Mouse (Mus musculus) limb, embryonic 13.5 days (tissue): Measurements from ENCODE around the gene Zfp655. TPM values are rescaled to one million over a fixed set of nuclear protein-coding genes. Genes with fewer than 3 reads are reported as not detected.

Source experiments
- ATAC-seq: fragments of 200-750 bp; cut with Nextera tagmentation; 2 replicates; pipeline ENCODE4 v1.8.0; 2017; ENCODE audit warnings: low read depth, moderate number of reproducible peaks, moderate TSS enrichment; ENCODE audit not compliant: low FRiP score
- H3K27ac ChIP-seq: fragments of 300-500 bp; sonication (generic); 2 replicates; pipeline ENCODE4 v1.5.1; 2015; ENCODE audit warnings: inconsistent platforms, mild to moderate bottlenecking, moderate library complexity
- H3K27me3 ChIP-seq: fragments of 300-500 bp; sonication (generic); 2 replicates; pipeline ENCODE4 v1.6.1; 2015; ENCODE audit warnings: mild to moderate bottlenecking, inconsistent platforms
- H3K36me3 ChIP-seq: fragments of 300-500 bp; sonication (generic); 2 replicates; pipeline ENCODE4 v1.6.1; 2015; ENCODE audit warnings: inconsistent platforms, mild to moderate bottlenecking, moderate library complexity
- H3K4me1 ChIP-seq: fragments of 300-500 bp; sonication (generic); 2 replicates; pipeline ENCODE4 v1.6.1; 2015; ENCODE audit warnings: inconsistent platforms
- H3K4me2 ChIP-seq: fragments of 300-500 bp; sonication (generic); replicated peaks from 2 replicates; pipeline ENCODE4 v1.6.1; 2015; ENCODE audit warnings: inconsistent platforms, mild to moderate bottlenecking, moderate library complexity
- H3K4me3 ChIP-seq: fragments of 300-500 bp; sonication (generic); 2 replicates; pipeline ENCODE4 v1.5.1; 2015; ENCODE audit warnings: moderate library complexity, mild to moderate bottlenecking, inconsistent platforms
- H3K9ac ChIP-seq: fragments of 300-500 bp; sonication (generic); 2 replicates; pipeline ENCODE4 v1.6.1; 2015; ENCODE audit warnings: mild to moderate bottlenecking, inconsistent platforms
- H3K9me3 ChIP-seq: fragments of 300-500 bp; sonication (generic); 2 replicates; pipeline ENCODE4 v1.6.1; 2016; ENCODE audit warnings: inconsistent platforms
- WGBS: fragments of 180-500 bp; shearing (Covaris S2); methylation state at CpG from one replicate; pipeline ENCODE4 v1.1.7; 2015; 5-methylcytosine and 5-hydroxymethylcytosine counted together
- polyA plus RNA-seq: library from polyadenylated mRNA; unstranded; fragments of >200 nt; fragmentation: Nextera tagmentation; extraction: Ambion mirVana; gene quantifications from 2 replicates; pipeline ENCODE4 v1.2.1, GENCODE M21; 2015

Gene Zfp655
- polyA plus RNA-seq = 33.8 and 34.1 TPM in 2 replicates

- Histone ChIP-seq H3K4me3 (peak within 1 kb of the TSS; percentile 99), H3K36me3 (peaks cover 32% of the 10 kb centered on the region), H3K4me1 (peaks cover 18% of the 10 kb centered on the region), H3K9me3 (no peaks in the 10 kb centered on the region), H3K27ac (peak within 1 kb of the TSS; percentile 84), H3K27me3 (no peaks in the 10 kb centered on the region), H3K9ac (peak within 1 kb of the TSS; percentile 98), H3K4me2 (peak within 1 kb of the TSS; percentile 79)
- under 1% methylated on average over 42 of the region's 42 CpGs for WGBS
- peak; percentile 97 for ATAC-seq
Observed at GRCm38 (mm10) chr5:145231367-145231871, at the start of gene Zfp655. Gene Zfp655 (plus strand): TSS chr5:145231715.

- H3K27ac ChIP-seq = no peak overlapping the region
- WGBS = 88% methylated on average over 2 of the region's 2 CpGs
- no peak overlapping the region for H3K9ac ChIP-seq
- no peak overlapping the region for H3K4me3 ChIP-seq
- H3K4me2 ChIP-seq = no peak overlapping the region
- ATAC-seq = no peak
- H3K27me3 ChIP-seq = no peaks in the 10 kb centered on the region
- H3K4me1 ChIP-seq = peaks cover 10% of the 10 kb centered on the region
- H3K36me3 ChIP-seq = peaks cover 89% of the 10 kb centered on the region
- no peaks in the 10 kb centered on the region for H3K9me3 ChIP-seq
Observed at GRCm38 (mm10) chr5:145185244-145185643, 46.3 kb upstream of the Zfp655 start.

- no peak overlapping the region for H3K9ac ChIP-seq
- H3K4me3 ChIP-seq = no peak overlapping the region; the same call in 1 of the 2 replicates
- ATAC-seq = no peak
- no peaks in the 10 kb centered on the region for H3K27me3 ChIP-seq
- 94% methylated on average over 6 of the region's 6 CpGs for WGBS
- H3K4me1 ChIP-seq = peaks cover 19% of the 10 kb centered on the region
- H3K9me3 ChIP-seq = no peaks in the 10 kb centered on the region
- peaks cover 50% of the 10 kb centered on the region for H3K36me3 ChIP-seq
- no peak overlapping the region for H3K27ac ChIP-seq
- peak overlapping the region; percentile 83; the same call in 1 of the 2 replicates for H3K4me2 ChIP-seq
Observed at GRCm38 (mm10) chr5:145189416-145189815, 42.1 kb upstream of the Zfp655 start.

- peak overlapping the region; percentile 93 for H3K4me3 ChIP-seq
- H3K4me2 ChIP-seq = peak overlapping the region; percentile 83
- no peaks in the 10 kb centered on the region for H3K9me3 ChIP-seq
- ATAC-seq = no peak
- peak overlapping the region; percentile 98 for H3K9ac ChIP-seq
- peaks cover 52% of the 10 kb centered on the region for H3K36me3 ChIP-seq
- H3K27ac ChIP-seq = no peak overlapping the region
- H3K4me1 ChIP-seq = peaks cover 19% of the 10 kb centered on the region
- 54% methylated on average over 5 of the region's 5 CpGs for WGBS
- H3K27me3 ChIP-seq = no peaks in the 10 kb centered on the region
Observed at GRCm38 (mm10) chr5:145190373-145190772, 41.1 kb upstream of the Zfp655 start.

- peaks cover 52% of the 10 kb centered on the region for H3K36me3 ChIP-seq
- under 1% methylated on average over 41 of the region's 41 CpGs for WGBS
- H3K9ac ChIP-seq = peak overlapping the region; percentile 98
Observed at GRCm38 (mm10) chr5:145190875-145191798, 40.4 kb upstream of the Zfp655 start.

GRCm38 (mm10) chr5:145191962-145192361 lies 39.6 kb upstream of the Zfp655 start, which contains the start of gene Atp5j2:
Gene Atp5j2 (minus strand): TSS chr5:145192062.
- no peaks in the 10 kb centered on the region for H3K9me3 ChIP-seq
- H3K9ac ChIP-seq = peak within 1 kb of the TSS; percentile 98
- ATAC-seq = no peak
- peaks cover 47% of the 10 kb centered on the region for H3K36me3 ChIP-seq
- H3K4me3 ChIP-seq = peak within 1 kb of the TSS; percentile 93
- H3K27me3 ChIP-seq = no peaks in the 10 kb centered on the region
- H3K27ac ChIP-seq = peak within 1 kb of the TSS; percentile 74
- 90% methylated on average over 2 of the region's 2 CpGs for WGBS
- peak within 1 kb of the TSS; percentile 83 for H3K4me2 ChIP-seq
- H3K4me1 ChIP-seq = peaks cover 19% of the 10 kb centered on the region

More at GRCm38 (mm10) chr5:145190875-145191798, 40.4 kb upstream of the Zfp655 start:
- Histone ChIP-seq H3K27me3 (no peaks in the 10 kb centered on the region), H3K9me3 (no peaks in the 10 kb centered on the region), H3K4me1 (peaks cover 19% of the 10 kb centered on the region), H3K4me2 (peak overlapping the region; percentile 83), H3K27ac (peak overlapping the region; percentile 74), H3K4me3 (peak overlapping the region; percentile 93)
- ATAC-seq = peak; percentile 90

GRCm38 (mm10) chr5:145200387-145200786 lies 31.1 kb upstream of the Zfp655 start:
- ATAC-seq = no peak
- H3K36me3 ChIP-seq = peaks cover 21% of the 10 kb centered on the region
- no peak overlapping the region for H3K27ac ChIP-seq
- no peak overlapping the region for H3K9ac ChIP-seq
- H3K4me2 ChIP-seq = peak overlapping the region; percentile 97
- WGBS = 76% methylated on average over 7 of the region's 7 CpGs
- H3K4me3 ChIP-seq = peak overlapping the region; percentile 69
- H3K4me1 ChIP-seq = peaks cover 16% of the 10 kb centered on the region
- no peaks in the 10 kb centered on the region for H3K9me3 ChIP-seq
- no peaks in the 10 kb centered on the region for H3K27me3 ChIP-seq

- peak within 1 kb of the TSS; percentile 86 for H3K9ac ChIP-seq
- no peak; the same call in 1 of the 2 replicates for ATAC-seq
- no peaks in the 10 kb centered on the region for H3K9me3 ChIP-seq
- H3K4me1 ChIP-seq = peaks cover 25% of the 10 kb centered on the region
- peaks cover 10% of the 10 kb centered on the region for H3K36me3 ChIP-seq
- H3K4me2 ChIP-seq = peak within 1 kb of the TSS; percentile 97
- H3K27ac ChIP-seq = no peak within 1 kb of the TSS; the same call in 1 of the 2 replicates
- H3K4me3 ChIP-seq = peak within 1 kb of the TSS; percentile 69
- no peaks in the 10 kb centered on the region for H3K27me3 ChIP-seq
- 1% methylated on average over 37 of the region's 37 CpGs for WGBS
Observed at GRCm38 (mm10) chr5:145201321-145201991, 30.1 kb upstream of the Zfp655 start, which contains the start of gene Zkscan14. Gene Zkscan14 (minus strand): TSS chr5:145201868.

- peaks cover 25% of the 10 kb centered on the region for H3K4me1 ChIP-seq
- no peak overlapping the region for H3K27ac ChIP-seq
- H3K36me3 ChIP-seq = peaks cover 18% of the 10 kb centered on the region
- 46% methylated on average over 3 of the region's 3 CpGs for WGBS
- H3K27me3 ChIP-seq = no peaks in the 10 kb centered on the region
- no peak overlapping the region for H3K4me2 ChIP-seq
- ATAC-seq = no peak
- no peak overlapping the region for H3K9ac ChIP-seq
- no peak overlapping the region for H3K4me3 ChIP-seq
- no peaks in the 10 kb centered on the region for H3K9me3 ChIP-seq
Observed at GRCm38 (mm10) chr5:145202446-145202845, 29.1 kb upstream of the Zfp655 start.

- peaks cover 19% of the 10 kb centered on the region for H3K36me3 ChIP-seq
- peak within 1 kb of the TSS; percentile 72 for H3K4me2 ChIP-seq
- WGBS = under 1% methylated on average over 22 of the region's 22 CpGs
- no peaks in the 10 kb centered on the region for H3K9me3 ChIP-seq
- peak within 1 kb of the TSS; percentile 62 for H3K9ac ChIP-seq
- H3K4me3 ChIP-seq = peak within 1 kb of the TSS; percentile 52
- H3K27ac ChIP-seq = peak within 1 kb of the TSS; percentile 89
- H3K27me3 ChIP-seq = no peaks in the 10 kb centered on the region
- peaks cover 25% of the 10 kb centered on the region for H3K4me1 ChIP-seq
- ATAC-seq = peak; percentile 98
Observed at GRCm38 (mm10) chr5:145203936-145204691, 27.4 kb upstream of the Zfp655 start, which contains the start of gene Zkscan5. Gene Zkscan5 (plus strand): TSS chr5:145204562.

- Histone ChIP-seq H3K4me1 (peaks cover 25% of the 10 kb centered on the region), H3K36me3 (peaks cover 27% of the 10 kb centered on the region), H3K27me3 (no peaks in the 10 kb centered on the region), H3K9ac (peak overlapping the region; percentile 62), H3K4me2 (peak overlapping the region; percentile 72), H3K27ac (no peak overlapping the region), H3K4me3 (peak overlapping the region; percentile 52), H3K9me3 (no peaks in the 10 kb centered on the region)
- WGBS = 19% methylated on average over 9 of the region's 9 CpGs
- no peak for ATAC-seq
Observed at GRCm38 (mm10) chr5:145205041-145205440, 26.5 kb upstream of the Zfp655 start.
